ENCODE assay signal across 1 mouse cellular context in genomic region chr16:18236676-18237501, GRCm38 (mm10).
A peak's percentile ranks its signal among the peaks of the same experiment; 100 is the strongest.
TF ChIP-seq lines count a peak whose summit lies in the region.

No protein-coding gene starts in this region.

TF ChIP-seq in MEL, 35 proteins besides CTCF, POLR2A, EP300 and RAD21:
- TF ChIP-seq MAFK (IDR thresholded peaks at IDR 0.05; ENCODE audit: borderline replicate concordance, low read depth, low read length): no peak
- TF ChIP-seq POLR2AphosphoS2 (IDR thresholded peaks at IDR 0.05; ENCODE audit: low read length): peak; percentile 66
- no peak for TF ChIP-seq CHD2 (IDR thresholded peaks at IDR 0.05; ENCODE audit: low read length)
- peak; percentile 57; the same call in 1 of the 2 replicates for TF ChIP-seq ZMIZ1 (IDR thresholded peaks at IDR 0.05; ENCODE audit: low read depth, low read length)
- 0 out of 2 replicates have a peak, but pooled peaks have one; percentile 6 for TF ChIP-seq MYB (IDR thresholded peaks at IDR 0.05; ENCODE audit: low read depth, low read length)
- no peak for TF ChIP-seq HCFC1 (IDR thresholded peaks at IDR 0.05; ENCODE audit: low read depth, low read length)
- TF ChIP-seq TAL1 (IDR thresholded peaks at IDR 0.05; ENCODE audit: low read length): no peak
- no peak for TF ChIP-seq SMC3 (IDR thresholded peaks at IDR 0.05; ENCODE audit: low read depth, low read length)
- no peak for TF ChIP-seq ZKSCAN1 (IDR thresholded peaks at IDR 0.05; ENCODE audit: low read depth, low read length)
- no peak for TF ChIP-seq GATA1 (IDR thresholded peaks at IDR 0.05; ENCODE audit: low read depth, low read length)
